Mouse (Mus musculus) neural tube, embryonic 11.5 days (tissue): Measurements from ENCODE around the gene Srpk1. TPM values are rescaled to one million over a fixed set of nuclear protein-coding genes. Genes with fewer than 3 reads are reported as not detected.
A peak's percentile ranks its signal among the peaks of the same experiment; 100 is the strongest.

Experiments
- ATAC-seq: fragments of 200-750 bp; cut with Nextera tagmentation; 2 replicates; pipeline ENCODE4 v1.8.0; 2017; ENCODE audit warnings: moderate number of reproducible peaks, mild to moderate bottlenecking, moderate TSS enrichment, moderate library complexity; ENCODE audit not compliant: insufficient read depth, low FRiP score, low TSS enrichment
- DNase-seq: peaks from one replicate; pipeline ENCODE4 v3.0.0-alpha.2; 2015; ENCODE audit warnings: low spot score
- H3K27ac ChIP-seq: fragments of 300-500 bp; sonication (generic); 2 replicates; pipeline ENCODE4 v1.5.1; 2014; ENCODE audit warnings: low read depth, mild to moderate bottlenecking, low read length
- H3K27me3 ChIP-seq: fragments of 300-500 bp; sonication (generic); 2 replicates; pipeline ENCODE4 v1.6.1; 2014; ENCODE audit warnings: mild to moderate bottlenecking, low read length, mixed read lengths; ENCODE audit not compliant: control insufficient read depth, insufficient read depth
- H3K36me3 ChIP-seq: fragments of 300-500 bp; sonication (generic); 2 replicates; pipeline ENCODE4 v1.6.1; 2014; ENCODE audit warnings: mild to moderate bottlenecking, low read length, moderate library complexity, mixed read lengths; ENCODE audit not compliant: control insufficient read depth, insufficient read depth
- H3K4me1 ChIP-seq: fragments of 300-500 bp; sonication (generic); 2 replicates; pipeline ENCODE4 v1.6.1; 2014; ENCODE audit warnings: low read length, mixed read lengths; ENCODE audit not compliant: control insufficient read depth, insufficient read depth
- H3K4me2 ChIP-seq: fragments of 300-500 bp; sonication (generic); 2 replicates; pipeline ENCODE4 v1.6.1; 2014; ENCODE audit warnings: low read depth, mild to moderate bottlenecking, moderate library complexity
- H3K4me3 ChIP-seq: fragments of 300-500 bp; sonication (generic); 2 replicates; pipeline ENCODE4 v1.5.1; 2014; ENCODE audit warnings: low read depth, low read length
- H3K9ac ChIP-seq: fragments of 300-500 bp; sonication (generic); 2 replicates; pipeline ENCODE4 v1.6.1; 2014; ENCODE audit warnings: mild to moderate bottlenecking, low read length
- H3K9me3 ChIP-seq: fragments of 300-500 bp; sonication (generic); 2 replicates; pipeline ENCODE4 v1.6.1; 2016; ENCODE audit warnings: low read length; ENCODE audit not compliant: control insufficient read depth
- WGBS: fragments of 180-500 bp; shearing (Covaris S2); extraction: QIAGEN DNeasy Blood & Tissue Kit; methylation state at CpG from one replicate; pipeline ENCODE4 v1.1.7; 2014; 5-methylcytosine and 5-hydroxymethylcytosine counted together
- polyA plus RNA-seq: library from polyadenylated mRNA; unstranded; fragments of >200 nt; fragmentation: Nextera tagmentation; extraction: Ambion mirVana; gene quantifications from 2 replicates; pipeline ENCODE4 v1.2.1, GENCODE M21; 2014

Srpk1 gene
- polyA plus RNA-seq, 1 experiment from 2014 or later, result 109 TPM

- no peak for ATAC-seq
- H3K9me3 ChIP-seq, result no peaks in the 10 kb centered on the region
- no peak overlapping the region for H3K27ac ChIP-seq
- no peak overlapping the region for H3K9ac ChIP-seq
- DNase-seq, result peak; percentile 3
- H3K4me3 ChIP-seq, result no peak overlapping the region
- 86% methylated on average over 6 of the region's 6 CpGs for WGBS
- H3K27me3 ChIP-seq, result no peaks in the 10 kb centered on the region
- H3K36me3 ChIP-seq, result no peaks in the 10 kb centered on the region
- H3K4me2 ChIP-seq, result no peak overlapping the region
- H3K4me1 ChIP-seq, result 0 out of 2 replicates have a peak, but pooled peaks cover 3% of the 10 kb centered on the region
Measured at GRCm38 (mm10) chr17:28572941-28573340, 49.6 kb downstream of the Srpk1 start.

- 75% methylated on average over 7 of the region's 7 CpGs for WGBS
- H3K4me3 ChIP-seq, result no peak overlapping the region
- no peak for DNase-seq
- no peak overlapping the region for H3K9ac ChIP-seq
- no peaks in the 10 kb centered on the region for H3K9me3 ChIP-seq
- H3K4me1 ChIP-seq, result 0 out of 2 replicates have a peak, but pooled peaks cover 3% of the 10 kb centered on the region
- H3K4me2 ChIP-seq, result no peak overlapping the region
- no peak overlapping the region for H3K27ac ChIP-seq
- no peaks in the 10 kb centered on the region for H3K27me3 ChIP-seq
- H3K36me3 ChIP-seq, result no peaks in the 10 kb centered on the region
- ATAC-seq, result no peak
Measured at GRCm38 (mm10) chr17:28572521-28572920, 50.0 kb downstream of the Srpk1 start.

GRCm38 (mm10) chr17:28571868-28572267 is 50.6 kb downstream of the Srpk1 start:
- WGBS, result 84% methylated on average over 3 of the region's 3 CpGs
- Histone ChIP-seq H3K4me3 (no peak overlapping the region), H3K9me3 (no peaks in the 10 kb centered on the region), H3K9ac (no peak overlapping the region), H3K27me3 (no peaks in the 10 kb centered on the region), H3K4me2 (no peak overlapping the region), H3K4me1 (0 out of 2 replicates have a peak, but pooled peaks cover 3% of the 10 kb centered on the region), H3K27ac (no peak overlapping the region), H3K36me3 (no peaks in the 10 kb centered on the region)
- ATAC-seq (no peak), DNase-seq (no peak)

- 35% methylated on average over 3 of the region's 3 CpGs for WGBS
- Histone ChIP-seq H3K9ac (no peak overlapping the region), H3K27me3 (no peaks in the 10 kb centered on the region), H3K4me1 (no peaks in the 10 kb centered on the region), H3K4me2 (no peak overlapping the region), H3K27ac (no peak overlapping the region), H3K36me3 (no peaks in the 10 kb centered on the region), H3K9me3 (no peaks in the 10 kb centered on the region), H3K4me3 (no peak overlapping the region)
- DNase-seq (no peak), ATAC-seq (no peak)
Measured at GRCm38 (mm10) chr17:28567541-28567940, 55.0 kb downstream of the Srpk1 start.

- H3K9ac ChIP-seq, result no peak overlapping the region
- no peak overlapping the region for H3K27ac ChIP-seq
- H3K36me3 ChIP-seq, result no peaks in the 10 kb centered on the region
- no peak overlapping the region for H3K4me2 ChIP-seq
- no peaks in the 10 kb centered on the region for H3K27me3 ChIP-seq
- ATAC-seq (no peak), DNase-seq (no peak)
- no peaks in the 10 kb centered on the region for H3K4me1 ChIP-seq
- H3K4me3 ChIP-seq, result no peak overlapping the region
- no peaks in the 10 kb centered on the region for H3K9me3 ChIP-seq
Measured at GRCm38 (mm10) chr17:28565181-28565580, 57.3 kb downstream of the Srpk1 start.

GRCm38 (mm10) chr17:28561613-28562012 is 60.9 kb downstream of the Srpk1 start:
- Histone ChIP-seq H3K27me3 (no peaks in the 10 kb centered on the region), H3K4me2 (no peak overlapping the region), H3K9me3 (no peaks in the 10 kb centered on the region), H3K27ac (no peak overlapping the region), H3K36me3 (no peaks in the 10 kb centered on the region), H3K4me3 (no peak overlapping the region), H3K9ac (no peak overlapping the region), H3K4me1 (no peaks in the 10 kb centered on the region)
- DNase-seq (no peak), ATAC-seq (no peak)
- WGBS, result 62% methylated on average over 7 of the region's 7 CpGs

GRCm38 (mm10) chr17:28560598-28560997 is 61.9 kb downstream of the Srpk1 start, which contains the start of gene Clps:
Gene Clps (minus strand): TSS chr17:28560766.
- WGBS, result 95% methylated on average over 4 of the region's 4 CpGs
- H3K4me2 ChIP-seq, result no peak within 1 kb of the TSS
- no peak within 1 kb of the TSS for H3K4me3 ChIP-seq
- no peaks in the 10 kb centered on the region for H3K4me1 ChIP-seq
- H3K36me3 ChIP-seq, result no peaks in the 10 kb centered on the region
- DNase-seq (no peak), ATAC-seq (no peak)
- H3K27ac ChIP-seq, result no peak within 1 kb of the TSS
- no peaks in the 10 kb centered on the region for H3K9me3 ChIP-seq
- H3K27me3 ChIP-seq, result no peaks in the 10 kb centered on the region
- H3K9ac ChIP-seq, result no peak within 1 kb of the TSS

- no peaks in the 10 kb centered on the region for H3K27me3 ChIP-seq
- H3K9me3 ChIP-seq, result no peaks in the 10 kb centered on the region
- 85% methylated on average over 6 of the region's 6 CpGs for WGBS
- no peak overlapping the region for H3K9ac ChIP-seq
- H3K36me3 ChIP-seq, result no peaks in the 10 kb centered on the region
- DNase-seq (no peak), ATAC-seq (no peak)
- no peaks in the 10 kb centered on the region for H3K4me1 ChIP-seq
- H3K27ac ChIP-seq, result no peak overlapping the region
- no peak overlapping the region for H3K4me3 ChIP-seq
- H3K4me2 ChIP-seq, result no peak overlapping the region
Measured at GRCm38 (mm10) chr17:28557772-28558171, 64.7 kb downstream of the Srpk1 start.

GRCm38 (mm10) chr17:28556635-28557396 is 65.7 kb downstream of the Srpk1 start:
- WGBS, result 61% methylated on average over 6 of the region's 6 CpGs
- Histone ChIP-seq H3K4me1 (no peaks in the 10 kb centered on the region), H3K36me3 (no peaks in the 10 kb centered on the region), H3K9ac (no peak overlapping the region), H3K4me2 (no peak overlapping the region), H3K27ac (no peak overlapping the region), H3K4me3 (no peak overlapping the region), H3K9me3 (no peaks in the 10 kb centered on the region), H3K27me3 (no peaks in the 10 kb centered on the region)
- no peak for DNase-seq
- ATAC-seq, result no peak
